Mouse (Mus musculus): ENCODE data around the gene Heatr3.
A peak's percentile ranks its signal among the peaks of the same experiment; 100 is the strongest.
"Not testable (repeated sequence)": the region's sequence is repeated elsewhere in the genome, so short reads cannot be mapped to it uniquely, and the experiment has no call there.

The Heatr3 gene

GRCm38 (mm10) chr8:88184914-88185313 is 47.3 kb downstream of the Heatr3 start:
- DNase-seq (ENCODE audit: extremely low spot score, low read depth, low spot score) = no peak

GRCm38 (mm10) chr8:88185716-88186115 is 48.1 kb downstream of the Heatr3 start:
- DNase-seq (ENCODE audit: extremely low spot score, low read depth, low spot score) = no peak

GRCm38 (mm10) chr8:88197328-88197727 is 59.7 kb downstream of the Heatr3 start:
- no peak for DNase-seq (ENCODE audit: extremely low spot score, low read depth, low spot score)

- DNase-seq (ENCODE audit: extremely low spot score, low read depth, low spot score) = peak; percentile 16
Observed at GRCm38 (mm10) chr8:88198551-88198944, 60.9 kb downstream of the Heatr3 start.

- peak; percentile 44 for DNase-seq (ENCODE audit: extremely low spot score, low read depth, low spot score)
Observed at GRCm38 (mm10) chr8:88198945-88199571, 61.4 kb downstream of the Heatr3 start, which contains the start of gene Tent4b. Gene Tent4b (plus strand): TSS chr8:88199213.

GRCm38 (mm10) chr8:88199700-88200601 is 62.3 kb downstream of the Heatr3 start:
- DNase-seq (ENCODE audit: extremely low spot score, low read depth, low spot score) = no peak

GRCm38 (mm10) chr8:88200724-88201495 is 63.3 kb downstream of the Heatr3 start:
- no peak for DNase-seq (ENCODE audit: extremely low spot score, low read depth, low spot score)

- no peak for DNase-seq (ENCODE audit: extremely low spot score, low read depth, low spot score)
Observed at GRCm38 (mm10) chr8:88201641-88202040, 64.0 kb downstream of the Heatr3 start.

GRCm38 (mm10) chr8:88206016-88206415 is 68.4 kb downstream of the Heatr3 start:
- no peak for DNase-seq (ENCODE audit: extremely low spot score, low read depth, low spot score)

- no peak for DNase-seq (ENCODE audit: extremely low spot score, low read depth, low spot score)
Observed at GRCm38 (mm10) chr8:88207121-88207821, 69.6 kb downstream of the Heatr3 start.

- not testable (repeated sequence) for DNase-seq (ENCODE audit: extremely low spot score, low read depth, low spot score)
Observed at GRCm38 (mm10) chr8:88209930-88210827, 72.5 kb downstream of the Heatr3 start.

GRCm38 (mm10) chr8:88221353-88221752 is 83.7 kb downstream of the Heatr3 start:
- DNase-seq (ENCODE audit: extremely low spot score, low read depth, low spot score) = no peak
